Mouse (Mus musculus): ENCODE measurements around the gene Aplp1.
"Not testable (repeated sequence)": the region's sequence is repeated elsewhere in the genome, so short reads cannot be mapped to it uniquely, and the experiment has no call there.

The Aplp1 gene

DNA sequence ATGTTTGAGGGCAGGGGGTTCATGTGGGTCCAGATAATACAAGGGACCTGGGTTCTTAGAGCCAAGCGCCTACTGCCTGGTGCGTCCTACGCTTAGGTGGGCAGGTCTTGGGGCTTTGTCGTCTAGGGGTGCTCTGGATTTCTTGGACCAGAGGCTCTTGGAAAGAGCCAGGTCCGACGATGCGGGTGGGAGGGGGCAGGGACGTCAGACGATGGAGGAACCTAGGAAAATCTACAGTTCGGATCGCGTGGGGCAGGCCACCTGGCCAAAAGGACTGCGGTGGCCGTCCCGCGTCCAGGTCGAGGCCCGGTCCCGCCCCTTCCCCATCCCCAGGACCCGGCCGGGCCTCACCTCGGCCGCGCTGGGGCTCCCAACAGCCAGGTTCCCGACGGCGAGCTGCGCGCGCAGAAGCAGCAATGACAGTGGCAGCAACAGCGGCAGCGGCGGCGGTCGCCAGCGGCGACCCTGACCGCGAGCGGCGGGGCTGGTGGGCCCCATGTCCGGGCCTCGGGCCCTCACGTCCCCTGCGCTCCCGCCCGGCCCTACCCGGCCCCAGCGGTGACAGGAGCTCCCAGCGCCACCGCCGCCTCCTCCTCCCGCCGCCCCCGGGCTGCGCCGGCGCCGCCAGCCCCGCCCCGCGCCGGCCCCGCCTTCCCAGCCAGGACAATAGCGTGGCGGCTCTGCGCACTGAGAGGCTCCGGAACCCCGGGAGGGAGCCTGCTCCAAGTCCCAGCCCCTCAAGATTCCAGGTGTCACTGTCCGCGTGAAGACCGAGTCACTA lies at the start of gene Aplp1:
Gene Aplp1, minus strand, starts transcription at position 565 of the 781 bp plus-strand sequence.
- no peak for DNase-seq (ENCODE audit: low read depth, low spot score)

DNA sequence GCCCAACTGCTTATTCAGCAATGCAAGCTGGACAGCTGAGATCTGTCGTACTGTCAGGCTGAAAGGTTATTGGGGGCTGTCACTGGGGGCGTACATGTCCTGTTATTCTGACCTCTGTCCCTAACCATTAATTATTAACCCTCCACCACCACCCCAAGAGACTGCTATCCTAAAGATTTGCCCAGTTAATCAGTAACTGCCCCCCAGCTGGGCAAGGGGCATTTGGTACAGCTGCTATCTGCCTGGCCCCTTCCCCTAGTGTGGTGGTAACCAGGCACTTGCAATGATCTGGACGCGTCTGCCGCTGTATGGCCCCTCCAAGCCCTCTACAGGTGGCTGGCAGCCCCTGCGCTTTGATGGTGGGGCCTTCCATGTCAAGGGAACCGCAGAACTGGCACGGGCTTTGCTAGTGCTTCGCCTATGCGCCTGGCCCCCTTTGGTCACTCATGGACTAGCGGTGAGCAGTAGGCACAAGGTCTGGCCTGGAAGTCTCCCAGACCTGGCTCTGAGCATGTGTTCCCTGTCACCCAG lies 48.1 kb upstream of the Aplp1 start, which contains the start of gene Prodh2:
Gene Prodh2, plus strand, starts transcription at position 222 of the 531 bp plus-strand sequence.
- DNase-seq (ENCODE audit: low read depth, low spot score) = no peak

DNA sequence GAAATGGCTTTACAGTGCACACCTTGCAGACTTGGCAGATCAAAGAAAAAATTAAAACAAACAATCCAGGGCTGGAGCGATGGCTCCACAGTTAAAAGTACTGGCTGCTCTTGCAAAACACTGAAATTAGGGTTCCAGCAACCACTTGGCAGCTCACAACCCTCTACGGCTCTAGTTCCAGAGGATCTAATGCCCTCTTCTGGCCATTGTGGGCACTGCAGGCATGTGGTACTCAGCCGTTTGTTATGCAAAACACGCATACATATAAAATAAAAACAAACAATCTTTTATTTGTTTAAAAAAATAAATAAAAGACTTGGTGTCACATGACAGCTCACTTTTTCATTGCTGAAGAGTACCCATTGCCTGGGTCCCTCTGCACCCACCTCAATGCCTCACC lies 47.4 kb upstream of the Aplp1 start:
- peak; percentile 32 for DNase-seq (ENCODE audit: low read depth, low spot score)

DNA sequence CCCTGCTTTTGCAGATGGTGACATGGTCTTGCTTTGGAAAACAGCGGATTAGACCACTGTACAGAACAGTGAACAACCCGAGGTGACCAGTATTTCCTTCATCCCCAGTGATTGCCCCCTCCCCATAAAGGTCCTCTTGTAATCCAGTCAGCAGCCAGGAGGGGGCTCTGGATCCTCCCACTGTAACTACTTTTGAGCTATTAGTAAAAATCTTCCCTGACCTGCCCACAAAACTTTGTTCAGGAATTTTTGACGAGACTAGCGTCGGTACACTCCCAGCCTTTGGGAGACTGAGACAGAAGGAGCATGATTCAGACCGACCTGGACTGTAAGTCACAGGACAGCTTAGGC lies 45.6 kb upstream of the Aplp1 start:
- no peak for DNase-seq (ENCODE audit: low read depth, low spot score)

DNA sequence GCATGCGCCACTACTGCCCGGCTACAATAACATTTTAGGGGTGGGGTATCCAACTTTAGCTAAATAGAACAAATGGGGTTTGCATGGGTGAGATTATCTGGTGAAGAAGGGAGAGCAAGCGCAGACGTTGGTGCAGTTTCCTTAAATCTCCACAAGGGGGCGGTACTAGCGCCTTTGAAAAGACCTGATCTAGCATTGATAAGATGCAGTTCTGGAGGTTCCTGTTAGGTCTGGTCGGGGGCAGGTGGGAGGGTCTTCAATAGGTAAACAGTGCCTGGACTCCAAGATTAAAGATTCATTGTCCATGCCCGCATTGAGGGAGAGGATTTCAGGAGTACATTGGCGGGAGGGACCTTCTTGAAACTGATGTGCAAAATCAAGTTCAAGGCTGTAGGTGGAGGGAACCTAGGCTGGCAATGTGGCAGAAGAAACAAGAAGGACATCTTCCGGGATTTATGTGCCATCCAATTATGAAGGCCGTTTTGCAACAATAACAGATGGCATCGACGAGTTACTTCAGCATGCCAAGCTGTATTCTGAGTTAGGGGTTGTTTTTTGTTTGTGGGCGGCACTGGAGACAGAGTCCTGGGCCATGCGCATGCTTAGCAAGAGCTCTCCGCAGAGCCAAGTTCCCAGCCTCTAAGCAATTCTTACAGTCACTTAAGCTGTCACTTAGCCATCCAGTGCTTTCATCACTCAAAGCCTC lies 45.1 kb upstream of the Aplp1 start:
- DNase-seq (ENCODE audit: low read depth, low spot score) = no peak

DNA sequence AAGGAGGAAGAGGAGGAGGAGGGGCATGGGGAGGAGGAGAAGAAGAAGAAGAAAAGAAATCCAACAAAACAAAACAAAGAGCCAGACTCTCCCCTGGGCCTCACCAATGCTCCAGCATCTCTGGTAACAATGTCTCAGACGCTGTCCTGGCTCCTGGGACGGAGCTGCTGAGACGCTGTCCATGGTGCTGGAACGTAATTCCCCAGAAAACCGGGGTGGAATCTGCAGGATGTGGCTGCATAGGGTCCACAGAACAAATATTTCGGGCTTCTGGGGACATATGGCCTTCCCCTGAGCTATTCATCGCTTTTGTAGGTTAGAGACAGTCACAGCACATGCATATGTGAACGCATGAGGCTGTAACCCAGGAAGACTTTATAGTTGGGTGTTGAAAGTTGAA lies 38.9 kb upstream of the Aplp1 start:
- no peak for DNase-seq (ENCODE audit: low read depth, low spot score)

DNA sequence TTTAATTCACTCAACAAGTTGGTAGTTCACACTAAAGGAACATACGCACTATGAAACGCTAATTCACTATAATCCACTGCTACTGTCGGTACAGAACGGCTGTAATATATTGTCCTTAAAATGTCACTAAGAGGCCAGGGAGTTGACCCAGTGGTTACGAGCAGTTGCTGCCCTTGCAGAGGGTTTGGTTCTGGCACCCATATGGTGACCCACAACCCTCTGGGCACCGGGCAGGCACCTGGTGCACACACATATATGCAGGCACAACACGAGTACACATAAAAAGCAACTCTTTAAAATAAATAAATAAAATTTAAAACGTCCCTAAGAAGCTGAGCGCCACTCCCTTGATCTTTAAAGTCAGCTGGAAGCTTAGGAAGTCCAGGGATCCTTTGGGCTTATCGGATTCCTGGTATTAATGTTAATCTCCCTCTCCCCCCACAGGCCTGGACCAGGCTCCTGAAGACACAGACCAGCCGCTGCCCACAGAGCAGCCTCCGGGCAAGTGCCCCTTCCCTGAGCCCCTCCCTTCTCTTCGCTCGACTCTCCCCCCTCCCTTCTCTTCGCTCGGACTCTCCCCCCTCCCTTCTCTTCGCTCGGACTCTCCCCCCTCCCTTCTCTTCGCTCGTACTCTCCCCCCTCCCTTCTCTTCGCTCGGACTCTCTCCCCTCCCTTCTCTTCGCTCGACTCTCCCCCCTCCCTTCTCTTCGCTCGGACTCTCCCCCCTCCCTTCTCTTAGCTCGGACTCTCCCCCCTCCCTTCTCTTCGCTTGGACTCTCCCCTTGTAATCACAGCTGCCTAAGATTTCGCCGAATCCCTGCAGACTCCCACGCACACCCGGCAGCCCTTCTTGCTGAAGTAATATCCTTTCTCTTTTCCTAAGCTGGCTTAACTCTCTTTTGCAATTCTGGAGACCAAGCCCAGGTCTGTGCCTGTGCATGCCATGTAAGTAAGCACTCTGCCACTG lies 32.4 kb upstream of the Aplp1 start:
- DNase-seq (ENCODE audit: low read depth, low spot score) = no peak

DNA sequence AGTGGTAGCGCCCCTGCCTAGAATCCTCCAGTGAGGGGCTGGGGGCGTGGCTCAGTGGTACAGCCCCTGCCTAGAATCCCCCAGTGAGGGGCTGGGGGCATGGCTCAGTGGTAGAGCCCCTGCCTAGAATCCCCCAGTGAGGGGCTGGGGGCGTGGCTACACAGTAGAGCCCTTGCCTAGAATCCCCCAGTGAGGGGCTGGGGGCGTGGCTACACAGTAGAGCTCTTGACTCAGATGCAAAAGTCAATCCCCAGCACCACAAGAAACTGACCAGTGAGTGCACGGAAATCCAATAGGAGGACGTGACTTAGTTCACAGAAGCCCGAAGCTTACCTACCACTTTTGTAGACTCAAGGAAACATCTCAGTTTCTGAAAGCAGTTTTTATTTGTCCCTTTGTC lies 30.8 kb upstream of the Aplp1 start:
- not testable (repeated sequence) for DNase-seq (ENCODE audit: low read depth, low spot score)

DNA sequence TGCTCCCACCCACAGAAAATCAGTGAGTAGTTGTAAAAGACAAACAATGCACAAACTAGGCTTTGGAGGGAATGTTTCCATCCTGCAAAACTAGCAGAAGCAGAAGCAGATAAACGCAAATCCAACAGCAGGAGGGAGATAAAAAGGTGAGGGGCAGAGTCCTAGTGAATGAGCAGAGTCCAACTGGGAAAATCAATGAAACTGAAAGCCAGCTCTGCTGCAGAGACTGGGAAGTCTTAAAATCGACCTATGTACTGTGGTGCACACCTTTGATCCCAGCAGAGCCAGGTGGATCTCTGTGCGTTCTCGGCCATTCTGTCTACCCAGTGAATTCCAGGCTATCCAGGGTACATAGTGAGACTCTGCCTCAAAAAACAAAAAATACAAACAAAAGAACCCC lies 29.7 kb upstream of the Aplp1 start:
- DNase-seq (ENCODE audit: low read depth, low spot score) = no peak

DNA sequence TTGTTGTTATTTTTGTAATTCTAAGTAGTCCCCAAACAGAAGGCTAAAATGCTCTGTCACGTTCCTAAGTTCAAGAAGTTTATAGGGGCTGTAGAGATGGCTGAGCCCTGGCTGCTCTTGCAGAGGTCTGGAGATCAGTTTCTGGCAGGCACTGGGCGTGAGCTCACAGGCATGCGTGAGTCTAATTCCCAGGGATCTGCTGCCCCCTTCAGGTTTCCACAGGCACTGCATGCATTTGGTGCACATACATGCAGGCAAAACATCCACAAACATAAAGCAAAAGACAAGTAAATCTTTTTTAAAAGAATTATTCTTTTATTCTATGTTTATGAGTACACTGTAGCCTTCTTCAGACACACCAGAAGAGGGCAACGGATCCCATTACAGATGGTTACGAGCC lies 27.1 kb upstream of the Aplp1 start:
- no peak for DNase-seq (ENCODE audit: low read depth, low spot score)

DNA sequence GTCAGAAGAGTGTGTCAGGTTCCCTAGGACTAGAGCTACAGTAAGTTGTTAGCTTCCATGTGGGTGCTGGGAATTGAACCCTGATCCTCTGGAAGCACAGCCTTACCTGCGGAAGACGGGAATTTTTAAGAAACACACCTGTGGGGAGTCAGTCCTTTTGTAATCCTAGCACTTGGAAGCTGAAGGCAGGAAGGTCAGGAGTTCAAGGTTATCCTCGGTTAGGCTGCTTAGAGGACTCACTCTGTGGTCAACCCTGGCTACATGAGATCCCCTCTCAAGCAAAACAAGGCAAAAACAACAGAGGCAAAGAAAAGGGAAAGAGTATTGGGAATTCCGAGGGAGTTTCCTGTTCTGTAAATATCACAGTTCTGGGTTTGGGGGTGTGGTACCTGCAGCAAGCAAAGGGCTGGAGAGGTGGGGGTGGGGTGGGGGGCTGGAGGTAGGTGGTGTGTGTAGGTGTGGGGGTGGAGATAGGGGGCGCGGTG lies 19.5 kb upstream of the Aplp1 start:
- DNase-seq (ENCODE audit: low read depth, low spot score) = no peak

DNA sequence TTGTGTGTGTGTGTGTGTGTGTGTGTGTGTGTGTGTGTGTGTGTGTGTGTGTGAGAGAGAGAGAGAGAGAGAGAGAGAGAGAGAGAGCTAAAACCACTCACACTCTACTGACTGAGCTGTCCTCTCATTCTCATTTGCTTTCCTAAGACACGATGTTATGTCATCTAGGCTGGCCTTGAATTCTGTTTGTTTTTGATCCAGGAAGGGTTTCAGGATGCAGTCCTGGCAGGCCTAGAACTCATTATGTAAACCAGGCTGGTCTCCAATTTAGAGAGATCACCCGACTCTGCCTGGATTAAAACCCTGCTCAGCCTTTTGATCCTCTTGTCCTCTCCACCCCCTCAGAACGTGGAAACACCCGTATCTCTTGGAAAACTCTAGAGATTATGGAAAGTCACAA lies 18.7 kb upstream of the Aplp1 start:
- DNase-seq (ENCODE audit: low read depth, low spot score) = no peak

DNA sequence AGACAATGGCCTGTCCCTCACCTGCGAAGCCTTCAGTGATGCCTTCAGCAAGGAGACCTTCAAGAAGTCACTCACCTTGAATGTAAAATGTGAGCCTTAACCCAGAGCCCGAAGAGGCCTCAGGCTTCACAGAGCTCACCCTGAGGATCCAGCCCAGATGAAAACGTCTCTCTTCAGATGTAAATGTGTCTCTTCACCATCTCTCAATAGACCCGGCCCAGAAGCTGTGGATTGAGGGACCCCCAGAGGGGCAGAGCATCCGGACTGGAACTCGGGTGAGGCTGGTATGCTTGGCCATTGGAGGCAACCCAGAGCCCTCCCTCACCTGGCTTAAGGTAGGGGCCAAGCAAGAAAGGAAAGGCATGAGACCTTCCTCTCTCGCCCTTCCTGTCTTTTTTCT lies 18.2 kb upstream of the Aplp1 start:
- no peak for DNase-seq (ENCODE audit: low read depth, low spot score)

DNA sequence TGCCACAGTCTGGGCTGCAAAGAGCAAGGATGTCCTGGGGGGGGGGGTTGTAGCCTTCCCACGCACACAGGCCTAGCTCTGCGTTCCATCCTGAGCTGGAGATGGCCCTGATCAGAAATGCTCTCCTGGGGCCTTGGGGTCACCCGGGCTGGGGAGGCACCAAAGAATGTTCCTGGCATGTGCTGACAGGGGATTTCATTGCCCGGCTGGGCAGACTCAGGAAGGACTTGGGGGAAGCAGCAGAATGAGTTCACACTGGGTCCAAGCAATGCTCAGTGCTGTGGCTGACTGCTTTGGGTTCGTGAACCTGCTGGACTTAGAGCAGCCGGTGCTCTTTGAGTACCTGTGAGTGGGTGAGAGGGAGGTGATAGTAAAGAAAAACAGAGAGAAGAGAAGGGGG lies 14.1 kb upstream of the Aplp1 start:
- DNase-seq (ENCODE audit: low read depth, low spot score) = no peak

DNA sequence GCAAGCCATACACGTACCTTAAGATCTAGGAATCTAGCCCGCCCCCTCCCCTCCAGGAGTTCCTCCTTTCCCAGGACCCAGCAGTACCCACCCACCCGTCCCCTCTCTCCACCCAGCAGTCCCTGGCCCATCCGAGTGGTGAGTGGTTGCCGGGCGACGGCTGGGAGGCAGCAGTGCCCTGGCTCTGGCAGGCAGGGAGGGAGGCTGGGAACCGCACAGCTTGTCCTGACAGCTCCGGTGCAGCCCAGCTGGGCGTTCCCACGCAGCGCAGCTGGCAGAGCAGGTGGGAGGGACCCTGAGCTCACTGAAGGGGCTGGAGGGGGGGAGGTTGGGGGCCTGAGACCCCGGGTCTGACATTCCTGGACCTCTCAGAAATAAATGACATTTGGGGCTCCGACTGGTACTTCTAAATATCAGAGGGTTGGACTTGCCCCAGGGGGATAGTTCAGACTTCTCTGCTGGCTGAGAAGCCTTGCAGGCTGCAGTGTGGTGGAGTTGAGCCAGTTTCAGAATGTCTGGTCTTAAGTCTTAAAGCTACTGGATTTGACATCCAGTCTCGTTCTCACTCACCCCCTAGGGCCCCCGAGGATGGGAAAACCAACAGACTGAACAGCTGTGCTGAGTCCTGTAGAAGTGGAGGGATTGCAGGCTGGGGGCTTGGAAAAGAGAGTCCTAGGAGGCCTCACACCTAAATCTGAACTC lies 12.4 kb upstream of the Aplp1 start, which contains the start of the genes Kirrel2 and Nphs1:
Gene Kirrel2, minus strand, starts transcription at position 62 of the 702 bp plus-strand sequence.
Gene Nphs1, plus strand, starts transcription at position 687 of the 702 bp plus-strand sequence.
- no peak for DNase-seq (ENCODE audit: low read depth, low spot score)

DNA sequence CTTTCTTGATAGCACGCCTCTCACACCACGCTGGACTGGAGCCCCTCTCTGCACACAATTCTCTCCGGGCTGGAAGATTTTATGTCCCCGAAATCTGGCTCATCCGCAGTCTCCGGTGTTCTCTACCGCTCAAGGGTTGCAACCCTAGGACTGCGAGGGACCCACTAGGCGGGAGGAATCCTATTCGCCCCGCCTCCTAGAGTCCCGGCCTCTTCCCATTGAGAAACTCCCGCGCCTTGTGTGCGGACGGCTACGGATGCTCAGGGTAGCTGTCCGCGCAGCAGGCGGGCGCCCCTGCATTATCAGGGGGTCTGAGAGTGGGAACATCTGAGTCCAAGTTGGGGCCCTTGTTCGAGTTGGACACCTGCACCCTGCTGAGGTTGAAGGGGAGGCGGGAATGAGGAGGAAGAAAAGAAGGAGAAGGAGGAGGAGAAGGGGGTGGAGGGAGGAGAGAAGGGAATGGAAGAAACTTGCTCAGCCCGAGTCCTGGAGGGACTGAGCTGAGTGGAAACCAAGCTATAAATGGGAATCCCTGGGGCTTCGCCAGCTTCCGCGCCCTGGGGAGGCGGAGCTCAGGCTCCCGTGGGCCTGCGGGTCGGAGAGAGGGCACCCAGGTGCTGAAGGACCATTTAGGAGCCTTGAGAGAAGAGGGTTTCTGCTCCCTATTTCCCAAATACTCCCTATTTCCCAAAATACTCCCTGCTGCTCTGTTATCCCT lies 11.7 kb upstream of the Aplp1 start:
- no peak for DNase-seq (ENCODE audit: low read depth, low spot score)

DNA sequence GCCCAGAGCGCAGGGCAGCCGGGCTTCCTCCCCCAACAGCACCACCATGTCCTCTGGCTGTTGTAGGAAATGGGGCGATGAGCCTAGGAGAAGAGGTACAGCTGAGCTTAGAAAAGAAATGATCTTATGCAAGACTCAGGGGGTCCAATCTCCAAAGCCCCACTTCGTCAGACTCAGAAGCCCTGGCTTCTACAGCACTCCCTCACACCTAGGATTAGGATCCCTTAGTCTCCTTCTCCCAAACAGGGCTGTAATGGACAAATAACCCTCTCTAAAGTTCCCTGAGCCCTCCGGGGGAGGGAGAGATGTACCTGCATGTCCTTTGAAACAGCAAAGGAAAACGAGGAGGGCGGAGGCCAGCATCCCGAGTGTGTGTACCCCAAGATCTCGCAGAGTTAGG lies 11.2 kb upstream of the Aplp1 start:
- DNase-seq (ENCODE audit: low read depth, low spot score) = no peak

DNA sequence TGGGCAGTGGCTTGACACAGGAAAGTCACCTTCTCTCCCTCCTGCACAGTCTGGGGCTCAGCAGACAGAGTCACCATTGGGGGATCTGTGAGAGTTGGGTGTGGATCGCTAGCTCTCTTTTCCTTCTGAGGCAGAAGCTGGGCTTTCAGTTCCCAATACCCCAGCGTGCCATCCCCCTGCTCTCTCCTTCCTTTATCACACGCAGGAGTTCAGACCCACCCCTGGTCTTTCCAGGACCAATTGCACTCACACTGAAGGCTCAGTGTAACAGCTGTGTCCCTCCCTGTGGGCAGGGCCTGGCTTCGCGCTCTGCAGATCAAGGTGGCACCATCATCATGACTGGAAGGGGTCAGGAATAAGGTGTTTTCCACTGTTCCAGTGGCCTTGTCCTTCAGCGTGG lies 8.9 kb upstream of the Aplp1 start:
- DNase-seq (ENCODE audit: low read depth, low spot score) = no peak

DNA sequence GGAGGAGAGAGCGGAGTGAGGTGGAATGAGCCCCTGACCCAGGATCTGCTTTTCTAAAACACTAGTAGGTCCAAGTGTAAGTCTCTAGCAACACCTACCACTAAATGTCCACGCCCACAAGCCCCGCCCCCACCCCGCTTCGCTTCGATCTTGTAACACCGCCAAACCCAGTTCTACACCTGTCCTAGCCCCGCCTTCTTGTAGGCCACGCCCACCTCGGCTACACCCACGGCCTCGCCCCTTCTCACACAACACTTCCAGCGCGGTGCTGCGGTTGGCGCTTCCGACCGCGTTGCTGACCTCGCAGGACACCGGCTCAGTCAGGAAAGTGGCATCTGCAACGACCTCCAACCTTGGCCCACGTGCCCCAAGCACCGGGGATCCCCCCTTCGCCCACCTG lies 8.4 kb upstream of the Aplp1 start:
- DNase-seq (ENCODE audit: low read depth, low spot score) = no peak

DNA sequence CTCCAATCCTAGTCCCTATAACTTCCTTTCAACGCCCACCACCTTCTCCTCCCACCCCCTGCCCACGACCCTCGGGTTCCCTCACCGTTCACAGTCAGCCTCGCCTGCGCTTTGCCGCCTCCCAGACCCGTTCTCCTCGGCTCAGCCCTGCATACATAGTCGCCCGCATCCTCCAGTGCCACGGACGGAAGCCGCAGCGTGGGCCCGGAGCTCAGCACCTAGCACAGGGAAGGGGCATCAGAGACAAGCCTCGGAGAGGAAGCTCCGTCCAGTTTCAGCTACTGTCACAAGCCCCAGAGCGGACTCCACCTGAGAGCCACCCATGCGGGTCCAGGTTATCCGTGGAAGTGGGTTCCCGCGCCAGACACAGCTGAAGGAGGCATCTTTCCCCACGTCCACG lies 8.0 kb upstream of the Aplp1 start:
- DNase-seq (ENCODE audit: low read depth, low spot score) = no peak

All from skeletal muscle tissue, adult 2 months (tissue).